Mouse (Mus musculus): ENCODE measurements around the gene Camk1d. TPM values are rescaled to one million over a fixed set of nuclear protein-coding genes. Genes with fewer than 3 reads are reported as not detected.

Camk1d gene
- polyA plus RNA-seq, 1 experiment from 2014 or later = 0.94 TPM

- H3K27ac ChIP-seq (replicated peaks; ENCODE audit: low read depth, low read length) = no peak overlapping the region
- no peak overlapping the region for H3K4me2 ChIP-seq (ENCODE audit: low read depth, low read length)
- H3K9me3 ChIP-seq (replicated peaks; ENCODE audit: control insufficient read depth, low read length) = no peaks in the 10 kb centered on the region
- H3K4me3 ChIP-seq (ENCODE audit: low read depth, low read length) = no peak overlapping the region
- DNase-seq (ENCODE audit: low spot score) = no peak
- ATAC-seq (replicated peaks; ENCODE audit: insufficient number of reproducible peaks, low FRiP score, low TSS enrichment, low read depth) = no peak
- no peaks in the 10 kb centered on the region for H3K27me3 ChIP-seq (ENCODE audit: control insufficient read depth, insufficient read depth, low read length)
- no peak overlapping the region for H3K9ac ChIP-seq (replicated peaks; ENCODE audit: low read length)
- no peaks in the 10 kb centered on the region for H3K4me1 ChIP-seq (ENCODE audit: control insufficient read depth, insufficient read depth, low read length)
- no peaks in the 10 kb centered on the region for H3K36me3 ChIP-seq (replicated peaks; ENCODE audit: control insufficient read depth, insufficient read depth, low read depth, low read length)
- 84% methylated on average over 6 of the region's 6 CpGs for WGBS
Observed at GRCm38 (mm10) chr2:5592461-5593136, 121.7 kb downstream of the Camk1d start.

- no peak overlapping the region for H3K27ac ChIP-seq (replicated peaks; ENCODE audit: low read depth, low read length)
- ATAC-seq (replicated peaks; ENCODE audit: insufficient number of reproducible peaks, low FRiP score, low TSS enrichment, low read depth) (no peak), DNase-seq (ENCODE audit: low spot score) (no peak)
- no peaks in the 10 kb centered on the region for H3K27me3 ChIP-seq (ENCODE audit: control insufficient read depth, insufficient read depth, low read length)
- H3K9me3 ChIP-seq (replicated peaks; ENCODE audit: control insufficient read depth, low read length) = no peaks in the 10 kb centered on the region
- H3K4me2 ChIP-seq (ENCODE audit: low read depth, low read length) = no peak overlapping the region
- no peak overlapping the region for H3K4me3 ChIP-seq (ENCODE audit: low read depth, low read length)
- 73% methylated on average over 5 of the region's 5 CpGs for WGBS
- no peak overlapping the region for H3K9ac ChIP-seq (replicated peaks; ENCODE audit: low read length)
- H3K36me3 ChIP-seq (replicated peaks; ENCODE audit: control insufficient read depth, insufficient read depth, low read depth, low read length) = no peaks in the 10 kb centered on the region
- no peaks in the 10 kb centered on the region for H3K4me1 ChIP-seq (ENCODE audit: control insufficient read depth, insufficient read depth, low read length)
Observed at GRCm38 (mm10) chr2:5590074-5590473, 124.2 kb downstream of the Camk1d start.

GRCm38 (mm10) chr2:5589163-5589562 is 125.2 kb downstream of the Camk1d start:
- no peak for DNase-seq (ENCODE audit: low spot score)
- no peaks in the 10 kb centered on the region for H3K27me3 ChIP-seq (ENCODE audit: control insufficient read depth, insufficient read depth, low read length)
- no peak overlapping the region for H3K9ac ChIP-seq (replicated peaks; ENCODE audit: low read length)
- ATAC-seq (replicated peaks; ENCODE audit: insufficient number of reproducible peaks, low FRiP score, low TSS enrichment, low read depth) = no peak
- no peaks in the 10 kb centered on the region for H3K9me3 ChIP-seq (replicated peaks; ENCODE audit: control insufficient read depth, low read length)
- H3K27ac ChIP-seq (replicated peaks; ENCODE audit: low read depth, low read length) = no peak overlapping the region
- WGBS = 83% methylated on average over 5 of the region's 5 CpGs
- H3K36me3 ChIP-seq (replicated peaks; ENCODE audit: control insufficient read depth, insufficient read depth, low read depth, low read length) = no peaks in the 10 kb centered on the region
- no peak overlapping the region for H3K4me3 ChIP-seq (ENCODE audit: low read depth, low read length)
- no peaks in the 10 kb centered on the region for H3K4me1 ChIP-seq (ENCODE audit: control insufficient read depth, insufficient read depth, low read length)
- H3K4me2 ChIP-seq (ENCODE audit: low read depth, low read length) = no peak overlapping the region

GRCm38 (mm10) chr2:5588329-5588982 is 125.9 kb downstream of the Camk1d start:
- H3K27ac ChIP-seq (replicated peaks; ENCODE audit: low read depth, low read length) = no peak overlapping the region
- no peaks in the 10 kb centered on the region for H3K9me3 ChIP-seq (replicated peaks; ENCODE audit: control insufficient read depth, low read length)
- no peaks in the 10 kb centered on the region for H3K36me3 ChIP-seq (replicated peaks; ENCODE audit: control insufficient read depth, insufficient read depth, low read depth, low read length)
- no peak for DNase-seq (ENCODE audit: low spot score)
- no peak overlapping the region for H3K4me3 ChIP-seq (ENCODE audit: low read depth, low read length)
- H3K27me3 ChIP-seq (ENCODE audit: control insufficient read depth, insufficient read depth, low read length) = no peaks in the 10 kb centered on the region
- H3K9ac ChIP-seq (replicated peaks; ENCODE audit: low read length) = no peak overlapping the region
- H3K4me2 ChIP-seq (ENCODE audit: low read depth, low read length) = no peak overlapping the region
- ATAC-seq (replicated peaks; ENCODE audit: insufficient number of reproducible peaks, low FRiP score, low TSS enrichment, low read depth) = no peak
- WGBS = 72% methylated on average over 8 of the region's 8 CpGs
- H3K4me1 ChIP-seq (ENCODE audit: control insufficient read depth, insufficient read depth, low read length) = no peaks in the 10 kb centered on the region

GRCm38 (mm10) chr2:5584318-5585027 is 129.8 kb downstream of the Camk1d start:
- Histone ChIP-seq H3K36me3 (replicated peaks; ENCODE audit: control insufficient read depth, insufficient read depth, low read depth, low read length) (no peaks in the 10 kb centered on the region), H3K27ac (replicated peaks; ENCODE audit: low read depth, low read length) (no peak overlapping the region), H3K4me3 (ENCODE audit: low read depth, low read length) (no peak overlapping the region), H3K27me3 (ENCODE audit: control insufficient read depth, insufficient read depth, low read length) (no peaks in the 10 kb centered on the region), H3K9ac (replicated peaks; ENCODE audit: low read length) (no peak overlapping the region), H3K4me1 (ENCODE audit: control insufficient read depth, insufficient read depth, low read length) (no peaks in the 10 kb centered on the region), H3K4me2 (ENCODE audit: low read depth, low read length) (no peak overlapping the region), H3K9me3 (replicated peaks; ENCODE audit: control insufficient read depth, low read length) (no peaks in the 10 kb centered on the region)
- DNase-seq (ENCODE audit: low spot score) (no peak), ATAC-seq (replicated peaks; ENCODE audit: insufficient number of reproducible peaks, low FRiP score, low TSS enrichment, low read depth) (no peak)
- WGBS = 83% methylated on average over 6 of the region's 6 CpGs

- H3K9ac ChIP-seq (replicated peaks; ENCODE audit: low read length) = no peak overlapping the region
- H3K27ac ChIP-seq (replicated peaks; ENCODE audit: low read depth, low read length) = no peak overlapping the region
- no peaks in the 10 kb centered on the region for H3K36me3 ChIP-seq (replicated peaks; ENCODE audit: control insufficient read depth, insufficient read depth, low read depth, low read length)
- ATAC-seq (replicated peaks; ENCODE audit: insufficient number of reproducible peaks, low FRiP score, low TSS enrichment, low read depth) (no peak), DNase-seq (ENCODE audit: low spot score) (peak; percentile 10)
- no peaks in the 10 kb centered on the region for H3K27me3 ChIP-seq (ENCODE audit: control insufficient read depth, insufficient read depth, low read length)
- H3K4me1 ChIP-seq (ENCODE audit: control insufficient read depth, insufficient read depth, low read length) = no peaks in the 10 kb centered on the region
- no peaks in the 10 kb centered on the region for H3K9me3 ChIP-seq (replicated peaks; ENCODE audit: control insufficient read depth, low read length)
- no peak overlapping the region for H3K4me3 ChIP-seq (ENCODE audit: low read depth, low read length)
- whole genome bisulfite sequencing = 62% methylated on average over 4 of the region's 4 CpGs
- no peak overlapping the region for H3K4me2 ChIP-seq (ENCODE audit: low read depth, low read length)
Observed at GRCm38 (mm10) chr2:5579391-5579790, 134.9 kb downstream of the Camk1d start.

GRCm38 (mm10) chr2:5577399-5578129 is 136.8 kb downstream of the Camk1d start:
- ATAC-seq (replicated peaks; ENCODE audit: insufficient number of reproducible peaks, low FRiP score, low TSS enrichment, low read depth) (no peak), DNase-seq (ENCODE audit: low spot score) (peak; percentile 18)
- Histone ChIP-seq H3K4me1 (ENCODE audit: control insufficient read depth, insufficient read depth, low read length) (no peaks in the 10 kb centered on the region), H3K4me2 (ENCODE audit: low read depth, low read length) (no peak overlapping the region), H3K4me3 (ENCODE audit: low read depth, low read length) (no peak overlapping the region), H3K9me3 (replicated peaks; ENCODE audit: control insufficient read depth, low read length) (no peaks in the 10 kb centered on the region), H3K27ac (replicated peaks; ENCODE audit: low read depth, low read length) (no peak overlapping the region), H3K27me3 (ENCODE audit: control insufficient read depth, insufficient read depth, low read length) (no peaks in the 10 kb centered on the region), H3K9ac (replicated peaks; ENCODE audit: low read length) (no peak overlapping the region), H3K36me3 (replicated peaks; ENCODE audit: control insufficient read depth, insufficient read depth, low read depth, low read length) (no peaks in the 10 kb centered on the region)
- WGBS = 67% methylated on average over 9 of the region's 9 CpGs
